Comparison of ENCODE assay signal across 8 mouse cellular contexts in the genomic region with DNA sequence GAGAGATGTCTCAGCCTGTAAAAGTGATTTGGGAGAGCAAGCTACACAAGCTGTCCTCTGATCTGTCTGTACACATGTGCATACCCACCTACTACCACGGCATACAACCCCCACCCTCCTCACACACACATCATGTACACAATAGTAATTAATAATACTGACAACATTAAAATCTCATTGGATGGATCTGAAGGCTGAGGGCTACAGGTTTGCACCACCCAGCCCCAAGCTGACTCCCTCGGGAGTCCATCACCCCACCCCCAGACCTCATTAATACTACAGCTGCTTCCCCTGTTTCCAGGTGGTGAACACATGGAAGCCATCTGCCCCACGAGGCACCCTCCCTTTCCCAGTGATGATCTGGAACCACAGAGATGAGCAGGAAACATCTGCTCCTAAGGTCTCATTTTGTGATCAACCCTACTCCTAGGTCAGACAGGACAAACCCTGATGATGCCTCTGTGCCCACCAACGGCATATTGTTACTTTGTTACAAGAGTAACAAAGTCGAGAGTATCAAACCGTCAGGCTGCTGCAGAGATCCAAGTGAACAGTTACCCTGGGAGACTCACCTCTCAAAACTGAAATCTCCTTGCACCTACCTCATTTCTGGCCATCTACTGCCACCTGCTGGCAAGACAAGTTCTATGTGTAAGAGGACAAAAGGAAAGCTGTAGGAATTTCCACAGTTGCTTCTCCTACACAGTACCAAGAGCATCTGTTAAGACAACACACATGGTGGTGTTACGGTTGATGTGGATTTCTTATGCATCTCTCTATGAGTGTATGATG.
A peak's percentile ranks its signal among the peaks of the same experiment; 100 is the strongest.
DNase-seq lines count a peak whose midpoint lies in the region; ATAC-seq and TF ChIP-seq lines count a peak whose summit lies in the region.

No protein-coding gene starts in this region.

- TF ChIP-seq CTCF in heart, adult 2 months (IDR thresholded peaks at IDR 0.05): peak; percentile 84
- peak; percentile 95 for TF ChIP-seq CTCF in stomach, postnatal 0 days (IDR thresholded peaks at IDR 0.05; ENCODE audit: low read depth)

- H3K9me3 ChIP-seq in limb, embryonic 11.5 days (ENCODE audit: control insufficient read depth, low read length): no peaks in the 10 kb centered on the region
- no peaks in the 10 kb centered on the region for H3K9me3 ChIP-seq in stomach, postnatal 0 days (ENCODE audit: control insufficient read depth, low read length)

- intact Hi-C loops in heart, adult 2 months (cut with DNase I): loop anchor here (5.0 kb wide), 3 partner anchors 192 to 437 kb away; partner anchors contain the start of gene Nifk
- intact Hi-C loops in heart, postnatal 25 days (cut with DNase I): loop anchor here (2.0 to 5.0 kb wide), 4 partner anchors 153 to 437 kb away; partner anchors contain the start of gene Nifk
- intact Hi-C loops in gastrocnemius, postnatal 36 days (cut with DNase I): loop anchor here (2.0 to 10.0 kb wide), 3 partner anchors 191 to 445 kb away; partner anchors contain the start of gene Tsn

- H3K9ac ChIP-seq in heart, adult 2 months (ENCODE audit: low read depth, low read length): no peak overlapping the region
- no peak overlapping the region for H3K9ac ChIP-seq in limb, embryonic 11.5 days (ENCODE audit: low read length)
- H3K9ac ChIP-seq in stomach, postnatal 0 days (ENCODE audit: low read length): no peak overlapping the region

- TF ChIP-seq POLR2A in heart, adult 2 months (IDR thresholded peaks at IDR 0.05; ENCODE audit: insufficient read depth, low read depth, low read length): no peak

- no peak overlapping the region for H3K27ac ChIP-seq in heart, adult 2 months
- no peak overlapping the region for H3K27ac ChIP-seq in limb, embryonic 11.5 days (replicated peaks; ENCODE audit: low read depth, low read length)
- no peak overlapping the region for H3K27ac ChIP-seq in stomach, postnatal 0 days (replicated peaks)

- no peaks in the 10 kb centered on the region for H3K27me3 ChIP-seq in heart, adult 2 months (ENCODE audit: control insufficient read depth, insufficient read depth, low read length)
- H3K27me3 ChIP-seq in limb, embryonic 11.5 days (ENCODE audit: control insufficient read depth, insufficient read depth, low read length): no peaks in the 10 kb centered on the region
- H3K27me3 ChIP-seq in stomach, postnatal 0 days (ENCODE audit: control insufficient read depth, insufficient read depth, low read length): no peaks in the 10 kb centered on the region

- DNase-seq in heart, adult 2 months: peak; percentile 58 to 68
- no peak for DNase-seq in heart, postnatal 25 days (ENCODE audit: low spot score)
- peak; percentile 91 for DNase-seq in embryo, embryonic 10.5 days (ENCODE audit: low spot score)
- DNase-seq in gastrocnemius, postnatal 36 days: peak; percentile 36 to 66
- peak; percentile 89 for DNase-seq in kidney, adult 9 months
- DNase-seq in limb, embryonic 11.5 days (ENCODE audit: low spot score): peak; percentile 90
- DNase-seq in naive thymus-derived CD4-positive, alpha-beta T cell, adult 2 months (ENCODE audit: low read depth): peak; percentile 30
- peak; percentile 82 for DNase-seq in stomach, postnatal 0 days (ENCODE audit: low spot score)

- ATAC-seq in limb, embryonic 11.5 days (ENCODE audit: insufficient number of reproducible peaks, low FRiP score, low TSS enrichment, low read depth): peak; percentile 67
- peak; percentile 58 for ATAC-seq in stomach, postnatal 0 days (ENCODE audit: low FRiP score, low TSS enrichment)

- no peak overlapping the region for H3K4me2 ChIP-seq in limb, embryonic 11.5 days (ENCODE audit: low read depth, severe bottlenecking)
- H3K4me2 ChIP-seq in stomach, postnatal 0 days (replicated peaks; ENCODE audit: low read depth): no peak overlapping the region

- no peak overlapping the region for H3K4me3 ChIP-seq in heart, adult 2 months
- H3K4me3 ChIP-seq in limb, embryonic 11.5 days (ENCODE audit: low read depth, low read length): no peak overlapping the region
- H3K4me3 ChIP-seq in stomach, postnatal 0 days (ENCODE audit: low read depth, low read length): no peak overlapping the region

- WGBS in heart, adult 2 months: 23% methylated on average over 7 of the region's 7 CpGs
- WGBS in limb, embryonic 11.5 days: 21% methylated on average over 7 of the region's 7 CpGs
- WGBS in stomach, postnatal 0 days: 22% methylated on average over 7 of the region's 7 CpGs

- no peak for TF ChIP-seq EP300 in heart, adult 2 months (IDR thresholded peaks at IDR 0.05; ENCODE audit: insufficient read depth, low read depth, low read length)
- no peak for TF ChIP-seq EP300 in stomach, postnatal 0 days (optimal IDR thresholded peaks at IDR 0.05)

- no peaks in the 10 kb centered on the region for H3K36me3 ChIP-seq in heart, adult 2 months (ENCODE audit: control insufficient read depth, insufficient read depth, low read length)
- no peaks in the 10 kb centered on the region for H3K36me3 ChIP-seq in limb, embryonic 11.5 days (ENCODE audit: control insufficient read depth, insufficient read depth, low read length)
- no peaks in the 10 kb centered on the region for H3K36me3 ChIP-seq in stomach, postnatal 0 days (ENCODE audit: control insufficient read depth, insufficient read depth, low read length)

- H3K79me2 ChIP-seq in heart, adult 2 months (replicated peaks; ENCODE audit: control insufficient read depth, insufficient read depth, low read length): no peaks in the 10 kb centered on the region

- no peaks in the 10 kb centered on the region for H3K4me1 ChIP-seq in heart, adult 2 months (ENCODE audit: control insufficient read depth, insufficient read depth, low read length)
- H3K4me1 ChIP-seq in limb, embryonic 11.5 days (ENCODE audit: control insufficient read depth, insufficient read depth, low read length): no peaks in the 10 kb centered on the region
- H3K4me1 ChIP-seq in stomach, postnatal 0 days (replicated peaks; ENCODE audit: control insufficient read depth, insufficient read depth): no peaks in the 10 kb centered on the region
